Mouse (Mus musculus): ENCODE measurements around the gene Olfr1513.
"Not testable (repeated sequence)": the region's sequence is repeated elsewhere in the genome, so short reads cannot be mapped to it uniquely, and the experiment has no call there.

The Olfr1513 gene

GRCm38 (mm10) chr14:52310343-52310742, 45.9 kb downstream of the Olfr1513 start:
- not testable (repeated sequence) for DNase-seq (ENCODE audit: low read depth, low spot score)

- no peak for DNase-seq (ENCODE audit: low read depth, low spot score)
Observed at GRCm38 (mm10) chr14:52306100-52306499, 50.1 kb downstream of the Olfr1513 start.

GRCm38 (mm10) chr14:52304644-52305271, 51.5 kb downstream of the Olfr1513 start, which contains the start of gene Mettl3:
Mettl3 (minus strand) TSS chr14:52305128.
- peak; percentile 91 for DNase-seq (ENCODE audit: low read depth, low spot score)

GRCm38 (mm10) chr14:52303517-52303916, 52.7 kb downstream of the Olfr1513 start:
- DNase-seq (ENCODE audit: low read depth, low spot score), result not testable (repeated sequence)

All from skeletal muscle tissue, adult 2 months (tissue).